Mouse (Mus musculus) olfactory bulb, adult 2 months (tissue): ENCODE data around the gene Zbp1. TPM values are rescaled to one million over a fixed set of nuclear protein-coding genes. Genes with fewer than 3 reads are reported as not detected.

ENCODE experiments used
- H3K27ac ChIP-seq: fragments of 200-500 bp; 2 replicates; pipeline ENCODE4 v1.5.1; 2012; ENCODE audit warnings: low read depth, low read length; ENCODE audit not compliant: insufficient read depth
- H3K4me1 ChIP-seq: fragments of 200-500 bp; 2 replicates; pipeline ENCODE4 v1.6.1; 2012; ENCODE audit warnings: low read length; ENCODE audit not compliant: control insufficient read depth, insufficient read depth
- H3K4me3 ChIP-seq: fragments of 200-500 bp; 2 replicates; pipeline ENCODE4 v1.5.1; 2012; ENCODE audit warnings: mild to moderate bottlenecking, low read depth, low read length, moderate library complexity; ENCODE audit not compliant: insufficient read depth
- CTCF ChIP-seq: fragments of 200-500 bp; IDR thresholded peaks from 2 replicates; pipeline ENCODE4 v1.5.1; 2012; ENCODE audit warnings: low read depth, mild to moderate bottlenecking, low read length, moderate library complexity; ENCODE audit not compliant: insufficient read depth
- POLR2A ChIP-seq: fragments of 200-500 bp; IDR thresholded peaks from 2 replicates; pipeline ENCODE4 v1.6.1; 2012; ENCODE audit warnings: mild to moderate bottlenecking, low read depth, low read length, moderate library complexity; ENCODE audit not compliant: insufficient read depth
- WGBS: fragments of 180-500 bp; shearing (Covaris S2); methylation state at CpG from one replicate; pipeline ENCODE4 v1.1.7; 2018; 5-methylcytosine and 5-hydroxymethylcytosine counted together
- polyA plus RNA-seq: library from polyadenylated mRNA; stranded (reverse); fragments of >200 nt; gene quantifications from 2 replicates; pipeline ENCODE4 v1.2.4, GENCODE M21; 2012; ENCODE audit warnings: low replicate concordance; ENCODE audit not compliant: missing spikeins, insufficient read depth, insufficient read length

The Zbp1 gene
- polyA plus RNA-seq, 1 experiment, result not detected

GRCm38 (mm10) chr2:173258459-173259091 is 39.9 kb upstream of the Zbp1 start:
- Histone ChIP-seq H3K27ac (no peak overlapping the region), H3K4me1 (peaks cover 76% of the 10 kb centered on the region), H3K4me3 (no peak overlapping the region)
- TF ChIP-seq POLR2A, result no peak
- WGBS, result 69% methylated on average over 9 of the region's 9 CpGs

GRCm38 (mm10) chr2:173257610-173258009 is 38.9 kb upstream of the Zbp1 start:
- H3K4me1 ChIP-seq, result peaks cover 80% of the 10 kb centered on the region
- 0 out of 2 replicates have a peak overlapping the region, but pooled peaks have one; percentile 10 for H3K27ac ChIP-seq
- TF ChIP-seq CTCF (no peak), POLR2A (no peak)
- no peak overlapping the region for H3K4me3 ChIP-seq
- 24% methylated on average over 7 of the region's 7 CpGs for whole genome bisulfite sequencing

- TF ChIP-seq POLR2A, result no peak
- no peak for TF ChIP-seq CTCF
- H3K4me3 ChIP-seq, result no peak overlapping the region
- H3K27ac ChIP-seq, result no peak overlapping the region
- peaks cover 81% of the 10 kb centered on the region for H3K4me1 ChIP-seq
- WGBS, result 87% methylated on average over 4 of the region's 4 CpGs
Measured at GRCm38 (mm10) chr2:173256552-173256949, 37.8 kb upstream of the Zbp1 start.

GRCm38 (mm10) chr2:173255810-173256551 is 37.3 kb upstream of the Zbp1 start:
- Histone ChIP-seq H3K4me3 (no peak overlapping the region), H3K4me1 (peaks cover 81% of the 10 kb centered on the region), H3K27ac (no peak overlapping the region)
- 77% methylated on average over 7 of the region's 7 CpGs for WGBS
- TF ChIP-seq CTCF (no peak), POLR2A (no peak)

- no peak overlapping the region for H3K4me3 ChIP-seq
- H3K4me1 ChIP-seq, result peaks cover 82% of the 10 kb centered on the region
- 52% methylated on average over 26 of the region's 26 CpGs for WGBS
- H3K27ac ChIP-seq, result no peak overlapping the region
- TF ChIP-seq POLR2A, result no peak
- no peak for TF ChIP-seq CTCF
Measured at GRCm38 (mm10) chr2:173253761-173254662, 35.3 kb upstream of the Zbp1 start.

- peaks cover 74% of the 10 kb centered on the region for H3K4me1 ChIP-seq
- WGBS, result 14% methylated on average over 9 of the region's 9 CpGs
Measured at GRCm38 (mm10) chr2:173251675-173252074, 33.0 kb upstream of the Zbp1 start.

GRCm38 (mm10) chr2:173251133-173251532 is 32.4 kb upstream of the Zbp1 start:
- no peak for TF ChIP-seq POLR2A
- H3K27ac ChIP-seq, result no peak overlapping the region
- WGBS, result 54% methylated on average over 7 of the region's 7 CpGs

More at GRCm38 (mm10) chr2:173251675-173252074, 33.0 kb upstream of the Zbp1 start:
- TF ChIP-seq CTCF, result no peak
- TF ChIP-seq POLR2A, result no peak
- no peak overlapping the region for H3K4me3 ChIP-seq
- no peak overlapping the region for H3K27ac ChIP-seq

GRCm38 (mm10) chr2:173250411-173250810 is 31.7 kb upstream of the Zbp1 start:
- WGBS, result 76% methylated on average over 2 of the region's 2 CpGs
- no peak overlapping the region for H3K27ac ChIP-seq
- H3K4me3 ChIP-seq, result no peak overlapping the region
- TF ChIP-seq POLR2A (no peak), CTCF (no peak)
- H3K4me1 ChIP-seq, result peaks cover 75% of the 10 kb centered on the region

More at GRCm38 (mm10) chr2:173251133-173251532, 32.4 kb upstream of the Zbp1 start:
- H3K4me3 ChIP-seq, result no peak overlapping the region
- peaks cover 71% of the 10 kb centered on the region for H3K4me1 ChIP-seq
